Mouse (Mus musculus) C2C12 (cell line): ENCODE data around the gene Chil3. TPM values are rescaled to one million over a fixed set of nuclear protein-coding genes. Genes with fewer than 3 reads are reported as not detected.

Source experiments
- H3K27me3 ChIP-seq: one replicate; pipeline ENCODE4 v1.6.1; 2011; ENCODE audit not compliant: control insufficient read depth, insufficient read depth, insufficient read length
- H3K36me3 ChIP-seq: one replicate; pipeline ENCODE4 v1.6.1; 2011; ENCODE audit not compliant: control insufficient read depth, insufficient read depth
- H3K4me3 ChIP-seq: one replicate; pipeline ENCODE4 v1.5.1; 2011; ENCODE audit warnings: mild to moderate bottlenecking, control low read depth; ENCODE audit not compliant: poor library complexity, insufficient read depth, severe bottlenecking
- H3K79me2 ChIP-seq: one replicate; pipeline ENCODE4 v1.6.1; 2011; ENCODE audit not compliant: control insufficient read depth, insufficient read depth
- H3K79me3 ChIP-seq: one replicate; pipeline ENCODE4 v1.6.1; 2011; ENCODE audit warnings: low read depth, control low read depth
- H3ac ChIP-seq: one replicate; pipeline ENCODE3; 2011; ENCODE audit warnings: low read depth; ENCODE audit not compliant: control insufficient read depth, insufficient read length
- CEBPB ChIP-seq: IDR thresholded peaks from one replicate; pipeline ENCODE4 v1.6.1; 2011; ENCODE audit warnings: low read depth, mild to moderate bottlenecking, control low read depth, moderate library complexity
- CTCF ChIP-seq: IDR thresholded peaks from one replicate; pipeline ENCODE4 v1.5.1; 2011; ENCODE audit not compliant: control insufficient read depth, insufficient read depth, insufficient read length
- FOSL1 ChIP-seq: IDR thresholded peaks from one replicate; pipeline ENCODE4 v1.8.0; 2011; ENCODE audit warnings: mild to moderate bottlenecking, low read length; ENCODE audit not compliant: poor library complexity, insufficient read depth, severe bottlenecking
- MAX ChIP-seq: IDR thresholded peaks from one replicate; pipeline ENCODE4 v1.6.1; 2011; ENCODE audit warnings: mild to moderate bottlenecking, control low read depth
- MYOD1 ChIP-seq: IDR thresholded peaks from one replicate; pipeline ENCODE4 v1.6.1; 2011; ENCODE audit warnings: low read depth; ENCODE audit not compliant: control insufficient read depth, insufficient read length
- MYOG ChIP-seq: IDR thresholded peaks from one replicate; pipeline ENCODE4 v1.6.1; 2011; ENCODE audit not compliant: control insufficient read depth, insufficient read length; ENCODE audit errors: extremely low read depth
- USF1 ChIP-seq: IDR thresholded peaks from one replicate; pipeline ENCODE4 v1.6.1; 2011; ENCODE audit warnings: low read depth, mild to moderate bottlenecking, control low read depth, moderate library complexity
- polyA plus RNA-seq: library from polyadenylated mRNA; unstranded; fragments of >200 nt; fragmentation: generic; extraction: Trizol; gene quantifications from one replicate; pipeline ENCODE4 v1.2.1, GENCODE M21; 2012; ENCODE audit warnings: missing spikeins

Gene Chil3
- polyA plus RNA-seq, 1 experiment = not detected

- Histone ChIP-seq H3ac (no peak overlapping the region), H3K36me3 (no peaks in the 10 kb centered on the region), H3K27me3 (no peaks in the 10 kb centered on the region), H3K79me2 (no peaks in the 10 kb centered on the region), H3K4me3 (no peak overlapping the region), H3K79me3 (no peaks in the 10 kb centered on the region)
- TF ChIP-seq CEBPB = no peak
- TF ChIP-seq FOSL1 = no peak
- no peak for TF ChIP-seq MYOG
- no peak for TF ChIP-seq MAX
- TF ChIP-seq USF1 = no peak
- no peak for TF ChIP-seq CTCF
- no peak for TF ChIP-seq MYOD1
Observed at GRCm38 (mm10) chr3:106144081-106144480, 23.3 kb downstream of the Chil3 start.

GRCm38 (mm10) chr3:106131690-106132089 is 35.7 kb downstream of the Chil3 start:
- Histone ChIP-seq H3K79me3 (no peaks in the 10 kb centered on the region), H3K27me3 (no peaks in the 10 kb centered on the region)
- no peak for TF ChIP-seq MYOD1
- no peak for TF ChIP-seq CTCF
- TF ChIP-seq MAX = no peak
- TF ChIP-seq CEBPB = no peak
- no peak for TF ChIP-seq FOSL1
- no peak for TF ChIP-seq USF1
- no peak for TF ChIP-seq MYOG

GRCm38 (mm10) chr3:106128807-106129493 is 38.4 kb downstream of the Chil3 start:
- H3ac ChIP-seq = no peak overlapping the region
- H3K36me3 ChIP-seq = no peaks in the 10 kb centered on the region
- TF ChIP-seq FOSL1 (no peak), USF1 (no peak), MYOD1 (no peak), MYOG (no peak), CEBPB (no peak), CTCF (no peak), MAX (no peak)
- no peaks in the 10 kb centered on the region for H3K79me2 ChIP-seq
- no peak overlapping the region for H3K4me3 ChIP-seq
- no peaks in the 10 kb centered on the region for H3K27me3 ChIP-seq
- H3K79me3 ChIP-seq = no peaks in the 10 kb centered on the region

More at GRCm38 (mm10) chr3:106131690-106132089, 35.7 kb downstream of the Chil3 start:
- Histone ChIP-seq H3K4me3 (no peak overlapping the region), H3K36me3 (no peaks in the 10 kb centered on the region), H3ac (no peak overlapping the region), H3K79me2 (no peaks in the 10 kb centered on the region)

- TF ChIP-seq MYOG = no peak
- no peak for TF ChIP-seq MYOD1
- no peak for TF ChIP-seq CTCF
- TF ChIP-seq FOSL1 = no peak
- TF ChIP-seq CEBPB = no peak
- Histone ChIP-seq H3K27me3 (no peaks in the 10 kb centered on the region), H3K4me3 (no peak overlapping the region), H3ac (no peak overlapping the region), H3K79me3 (no peaks in the 10 kb centered on the region), H3K79me2 (no peaks in the 10 kb centered on the region), H3K36me3 (no peaks in the 10 kb centered on the region)
Observed at GRCm38 (mm10) chr3:106126999-106127398, 40.4 kb downstream of the Chil3 start.

- Histone ChIP-seq H3K79me2 (no peaks in the 10 kb centered on the region), H3K79me3 (no peaks in the 10 kb centered on the region), H3K4me3 (no peak within 1 kb of the TSS), H3K36me3 (no peaks in the 10 kb centered on the region), H3ac (no peak within 1 kb of the TSS), H3K27me3 (no peaks in the 10 kb centered on the region)
- TF ChIP-seq MAX = no peak
- TF ChIP-seq MYOD1 = no peak
- no peak for TF ChIP-seq CTCF
- TF ChIP-seq CEBPB = no peak
- TF ChIP-seq USF1 = no peak
- TF ChIP-seq FOSL1 = no peak
Observed at GRCm38 (mm10) chr3:106112929-106113328, 54.4 kb downstream of the Chil3 start, which contains the start of gene Chia1. Chia1 (plus strand) TSS chr3:106113229.

Other genes with a start within 250 kb of the Chil3 start
- 0.06 TPM for gene I830077J02Rik, start 234.9 kb downstream of the Chil3 start, polyA plus RNA-seq
- 90.2 TPM for gene Wdr77, start 208.2 kb downstream of the Chil3 start, polyA plus RNA-seq
- gene Atp5f1, start 207.5 kb downstream of the Chil3 start, polyA plus RNA-seq = 243 TPM
- 0.25 TPM for gene Ovgp1, start 193.9 kb downstream of the Chil3 start, polyA plus RNA-seq
- gene Pifo, start 152.9 kb downstream of the Chil3 start, polyA plus RNA-seq = not detected
- gene Chil5, start 134.8 kb downstream of the Chil3 start, polyA plus RNA-seq = not detected
- gene Chia1, start 54.3 kb downstream of the Chil3 start, polyA plus RNA-seq = not detected
- gene Chil4, start 51.9 kb upstream of the Chil3 start, polyA plus RNA-seq = not detected
- gene Chil6, start 238.6 kb upstream of the Chil3 start, polyA plus RNA-seq = not detected